Mouse (Mus musculus) MEL (cell line): ENCODE data around the gene Zbtb37. TPM values are rescaled to one million over a fixed set of nuclear protein-coding genes. Genes with fewer than 3 reads are reported as not detected.

Experiments
- DNase-seq: peaks from one replicate; pipeline ENCODE4 v3.0.0; 2011; ENCODE audit warnings: low read depth, low spot score
- H3K27ac ChIP-seq: 2 replicates; pipeline ENCODE4 v1.5.1; 2012; ENCODE audit warnings: low read depth, mild to moderate bottlenecking, control low read depth, low read length, moderate library complexity; ENCODE audit not compliant: control insufficient read depth
- H3K27me3 ChIP-seq, 2 experiments: fragments of 150-350 bp in 1 of 2; sonication (generic) in 1 of 2; 2 replicates each; pipeline ENCODE4 v1.6.1; 2012; ENCODE audit warnings: low read length in 2 of 2, mild to moderate bottlenecking in 2 of 2, improper control_type of control experiment in 1 of 2, moderate library complexity in 1 of 2; ENCODE audit not compliant: insufficient read depth in 2 of 2, control insufficient read depth in 1 of 2
- H3K36me3 ChIP-seq, 2 experiments: 2 replicates each; pipeline ENCODE4 v1.6.1; 2012 to 2014; ENCODE audit warnings: low read length in 2 of 2, improper control_type of control experiment in 1 of 2, inconsistent platforms in 1 of 2, mild to moderate bottlenecking in 1 of 2; ENCODE audit not compliant: insufficient read depth in 2 of 2, control insufficient read depth in 1 of 2
- H3K4me1 ChIP-seq, 2 experiments: fragments of 150-350 bp in 1 of 2; sonication (generic) in 1 of 2; 2 replicates each; pipeline ENCODE4 v1.6.1; 2012; ENCODE audit warnings: low read length in 2 of 2, improper control_type of control experiment in 1 of 2, mild to moderate bottlenecking in 1 of 2; ENCODE audit not compliant: insufficient read depth in 2 of 2, control insufficient read depth in 1 of 2
- H3K4me3 ChIP-seq, 2 experiments: fragments of 150-350 bp in 1 of 2; sonication (generic) in 1 of 2; 2 replicates each; pipeline ENCODE4 v1.5.1; 2012; ENCODE audit warnings: low read depth in 2 of 2, low read length in 2 of 2, mild to moderate bottlenecking in 2 of 2, moderate library complexity in 2 of 2, control low read depth in 1 of 2, improper control_type of control experiment in 1 of 2; ENCODE audit not compliant: control insufficient read depth in 1 of 2, insufficient read depth in 1 of 2
- H3K79me2 ChIP-seq: 2 replicates; pipeline ENCODE4 v1.6.1; 2012; ENCODE audit warnings: mild to moderate bottlenecking, low read length, moderate library complexity; ENCODE audit not compliant: control insufficient read depth, poor library complexity, insufficient read depth
- H3K9ac ChIP-seq: 2 replicates; pipeline ENCODE4 v1.6.1; 2012; ENCODE audit warnings: low read depth, mild to moderate bottlenecking, control low read depth, low read length, moderate library complexity; ENCODE audit not compliant: control insufficient read depth, poor library complexity, severe bottlenecking
- H3K9me3 ChIP-seq: fragments of 150-350 bp; sonication (generic); replicated peaks from 2 replicates; pipeline ENCODE4 v1.6.1; 2012; ENCODE audit warnings: mild to moderate bottlenecking, low read length, improper control_type of control experiment, moderate library complexity; ENCODE audit not compliant: insufficient read depth
- BHLHE40 ChIP-seq: IDR thresholded peaks from 2 replicates; pipeline ENCODE4 v1.6.1; 2012; ENCODE audit warnings: low read depth, mild to moderate bottlenecking, inconsistent platforms, low read length, improper control_type of control experiment, borderline replicate concordance
- CHD1 ChIP-seq: IDR thresholded peaks from 2 replicates; pipeline ENCODE4 v1.6.1; 2012; ENCODE audit warnings: low read depth, mild to moderate bottlenecking, inconsistent platforms, low read length, improper control_type of control experiment
- E2F4 ChIP-seq: IDR thresholded peaks from 2 replicates; pipeline ENCODE4 v1.6.1; 2011; ENCODE audit warnings: low read depth, low read length, improper control_type of control experiment, borderline replicate concordance
- GABPA ChIP-seq: IDR thresholded peaks from 2 replicates; pipeline ENCODE4 v1.6.1; 2012; ENCODE audit warnings: low read depth, mild to moderate bottlenecking, inconsistent platforms, low read length, improper control_type of control experiment, moderate library complexity
- GATA1 ChIP-seq: IDR thresholded peaks from 2 replicates; pipeline ENCODE4 v1.6.1; 2011; ENCODE audit warnings: low read depth, low read length, improper control_type of control experiment
- KAT2A ChIP-seq: conservative IDR thresholded peaks from 2 replicates; pipeline ENCODE4 v1.6.1; 2012; ENCODE audit warnings: low read depth, low read length, improper control_type of control experiment, inconsistent platforms
- MAFK ChIP-seq: IDR thresholded peaks from 2 replicates; pipeline ENCODE4 v1.6.1; 2011; ENCODE audit warnings: low read depth, mild to moderate bottlenecking, low read length, improper control_type of control experiment, borderline replicate concordance
- MAX ChIP-seq: IDR thresholded peaks from 2 replicates; pipeline ENCODE4 v1.6.1; 2011; ENCODE audit warnings: low read length, improper control_type of control experiment
- RAD21 ChIP-seq: IDR thresholded peaks from 2 replicates; pipeline ENCODE4 v1.6.1; 2011; ENCODE audit warnings: mild to moderate bottlenecking, low read depth, low read length, improper control_type of control experiment
- RCOR1 ChIP-seq: IDR thresholded peaks from 2 replicates; pipeline ENCODE4 v1.6.1; 2012; ENCODE audit warnings: low read depth, mild to moderate bottlenecking, inconsistent platforms, low read length, improper control_type of control experiment
- UBTF ChIP-seq: IDR thresholded peaks from 2 replicates; pipeline ENCODE4 v1.6.1; 2012; ENCODE audit warnings: low read depth, mild to moderate bottlenecking, inconsistent platforms, low read length, improper control_type of control experiment, moderate library complexity, borderline replicate concordance; ENCODE audit not compliant: insufficient read depth
- ZNF384 ChIP-seq: IDR thresholded peaks from 2 replicates; pipeline ENCODE4 v1.6.1; 2012; ENCODE audit warnings: low read depth, mild to moderate bottlenecking, inconsistent platforms, low read length, improper control_type of control experiment
- polyA plus RNA-seq, 2 experiments: library from polyadenylated mRNA; stranded (reverse) in 1 of 2; unstranded in 1 of 2; fragments of >175 nt in 1 of 2; fragments of >200 nt in 1 of 2; gene quantifications; 2 replicates each; pipeline versions ENCODE4 v1.2.1 to v1.2.4; 2012; ENCODE audit warnings: low replicate concordance in 2 of 2, low read depth in 1 of 2; ENCODE audit not compliant: insufficient read length in 2 of 2, insufficient read depth in 1 of 2, missing spikeins in 1 of 2
- total RNA-seq: library from RNA; depleted of rRNA; stranded (reverse); fragments of 300-350 nt; gene quantifications from 2 replicates; pipeline ENCODE4 v1.2.3, GENCODE M21; 2012

Zbtb37 gene
- total and polyA plus RNA-seq, 3 experiments = 4.2 to 5.7 TPM; not detected in 1

DNA sequence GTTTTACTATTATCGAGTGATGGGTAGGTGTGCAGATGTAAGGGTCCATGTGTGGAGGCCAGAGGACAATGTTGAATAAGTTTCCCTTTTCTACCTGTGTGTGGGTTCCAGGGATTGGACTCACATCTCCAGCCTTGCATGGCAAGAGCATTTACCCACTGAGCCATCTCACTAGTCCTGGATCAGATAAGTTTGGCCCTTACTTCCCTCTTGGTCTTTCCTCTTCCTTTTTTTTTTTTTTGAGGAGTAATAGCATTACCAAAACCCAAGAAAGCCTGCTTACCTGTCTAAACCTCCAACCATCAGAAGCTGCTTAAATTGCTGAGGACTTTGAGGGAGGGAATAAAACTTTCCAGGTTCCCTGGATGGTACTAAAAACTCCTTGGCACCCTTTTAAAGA lies 22.5 kb upstream of the Zbtb37 start:
- Histone ChIP-seq H3K79me2 (no peaks in the 10 kb centered on the region), H3K9ac (no peak overlapping the region), H3K27ac (no peak overlapping the region), H3K27me3 (no peaks in the 10 kb centered on the region), H3K4me1 (peaks cover 0 to 2% of the 10 kb centered on the region in 2 experiments; a peak in 2 of 4 replicates), H3K9me3 (no peaks in the 10 kb centered on the region)
- TF ChIP-seq ZNF384 = peak; percentile 91
- no peak for TF ChIP-seq MAX
- peak; percentile 74 for TF ChIP-seq GATA1
- TF ChIP-seq, all 39 proteins: peak for 2
- Histone ChIP-seq H3K36me3 (peaks cover 5% of the 10 kb centered on the region in 2 experiments), H3K4me3 (no peak overlapping the region)
- peak; percentile 39 for DNase-seq

DNA sequence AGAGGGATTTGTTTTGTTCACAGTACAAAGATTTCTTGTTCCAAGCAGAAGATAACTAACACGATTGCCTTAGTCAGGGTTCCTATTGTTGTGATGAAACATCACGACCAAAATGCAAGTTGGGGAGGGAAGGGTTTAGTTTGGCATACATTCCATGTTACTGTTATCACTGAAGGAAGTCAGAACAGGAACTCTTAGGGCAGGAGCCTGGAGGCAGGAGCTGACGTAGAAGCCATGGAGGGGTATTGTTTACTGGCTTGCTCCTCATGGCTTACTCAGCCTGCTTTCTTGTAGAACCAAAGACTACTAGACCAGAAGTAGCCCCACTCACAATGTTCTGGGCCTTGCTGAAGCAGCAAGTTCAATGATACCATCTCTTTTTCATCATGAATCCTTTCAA lies 12.3 kb upstream of the Zbtb37 start:
- H3K79me2 ChIP-seq = no peaks in the 10 kb centered on the region
- H3K27me3 ChIP-seq = no peaks in the 10 kb centered on the region
- H3K4me1 ChIP-seq = 0 out of 4 replicates have a peak, but pooled peaks cover 0 to 2% of the 10 kb centered on the region in 2 experiments
- peaks cover 0 to 5% of the 10 kb centered on the region in 2 experiments; a peak in 2 of 4 replicates for H3K36me3 ChIP-seq
- no peak overlapping the region for H3K9ac ChIP-seq
- no peak overlapping the region for H3K4me3 ChIP-seq
- no peak overlapping the region for H3K27ac ChIP-seq
- no peak for TF ChIP-seq GABPA
- no peak for TF ChIP-seq CHD1
- no peak for TF ChIP-seq RCOR1
- no peak for TF ChIP-seq MAFK
- no peak for TF ChIP-seq BHLHE40
- no peaks in the 10 kb centered on the region for H3K9me3 ChIP-seq
- no peak for DNase-seq

DNA sequence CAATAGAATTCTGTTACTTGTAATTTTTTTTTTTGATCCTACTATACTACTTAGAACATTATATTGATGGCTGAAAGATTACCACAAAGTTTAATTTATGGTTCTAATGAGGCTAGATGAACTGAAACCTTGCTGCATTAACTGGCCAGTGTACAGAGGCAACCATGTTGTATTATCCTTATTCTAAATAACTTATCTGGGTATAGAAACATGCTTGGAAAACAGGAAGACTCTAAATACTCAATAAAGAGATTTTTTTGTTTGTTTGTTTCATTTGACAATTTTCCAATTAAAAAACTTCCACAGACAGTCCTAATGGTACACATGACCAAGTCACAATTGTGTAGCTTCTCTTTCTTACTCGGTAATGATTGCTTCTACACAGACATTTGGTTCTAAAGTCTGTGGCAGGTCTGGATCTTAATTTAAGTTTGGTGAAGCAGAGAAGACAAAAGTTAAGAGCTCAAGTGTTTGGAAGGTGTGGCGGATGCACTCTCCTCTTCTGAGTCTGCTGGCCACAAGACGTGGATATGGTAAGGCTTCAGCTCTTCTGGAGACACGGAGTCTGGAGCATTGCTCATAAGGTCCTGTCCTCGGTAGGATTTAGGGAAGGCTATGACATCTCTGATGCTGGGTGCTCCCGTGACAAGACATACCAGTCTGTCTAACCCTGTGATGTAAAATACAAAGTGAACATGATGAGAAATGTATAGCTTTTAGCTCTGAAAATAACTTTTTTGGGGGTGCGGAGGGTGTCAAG lies 6.8 kb upstream of the Zbtb37 start:
- Histone ChIP-seq H3K9ac (no peak overlapping the region), H3K9me3 (no peaks in the 10 kb centered on the region), H3K79me2 (peaks cover 14% of the 10 kb centered on the region), H3K36me3 (peaks cover 2 to 20% of the 10 kb centered on the region in 2 experiments), H3K27ac (no peak overlapping the region), H3K4me3 (no peak overlapping the region), H3K27me3 (no peaks in the 10 kb centered on the region), H3K4me1 (0 out of 4 replicates have a peak, but pooled peaks cover 0 to 2% of the 10 kb centered on the region in 2 experiments)
- no peak for TF ChIP-seq RAD21
- no peak for TF ChIP-seq E2F4
- TF ChIP-seq KAT2A = no peak
- no peak for TF ChIP-seq UBTF
- peak; percentile 66 for DNase-seq
